Mouse (Mus musculus): ENCODE measurements around the gene Slc3a2. TPM values are rescaled to one million over a fixed set of nuclear protein-coding genes. Genes with fewer than 3 reads are reported as not detected.
"Not testable (repeated sequence)": the region's sequence is repeated elsewhere in the genome, so short reads cannot be mapped to it uniquely, and the experiment has no call there.

Slc3a2 gene
- polyA plus RNA-seq, 1 experiment from 2014 or later, result 118 TPM

- Histone ChIP-seq H3K4me2 (peak overlapping the region; percentile 52), H3K9me3 (no peaks in the 10 kb centered on the region), H3K4me1 (peaks cover 29% of the 10 kb centered on the region), H3K4me3 (peak overlapping the region; percentile 75), H3K36me3 (peaks cover 23% of the 10 kb centered on the region), H3K27ac (no peak overlapping the region; the same call in 1 of the 2 replicates), H3K27me3 (no peaks in the 10 kb centered on the region), H3K9ac (no peak overlapping the region)
- ATAC-seq (ENCODE audit: insufficient number of reproducible peaks, low FRiP score, low TSS enrichment, low read depth), result no peak
- 42% methylated on average over 4 of the region's 4 CpGs for WGBS
These were observed 2.0 kb upstream of the Slc3a2 start for GRCm38 (mm10) chr19:8725081-8725613.

- no peaks in the 10 kb centered on the region for H3K27me3 ChIP-seq
- no peak for ATAC-seq (ENCODE audit: insufficient number of reproducible peaks, low FRiP score, low TSS enrichment, low read depth)
- H3K4me3 ChIP-seq, result peak overlapping the region; percentile 75
- no peaks in the 10 kb centered on the region for H3K9me3 ChIP-seq
- 1% methylated on average over 2 of the region's 2 CpGs for WGBS
- H3K9ac ChIP-seq, result peak overlapping the region; percentile 89
- H3K27ac ChIP-seq, result peak overlapping the region; percentile 90
- peaks cover 23% of the 10 kb centered on the region for H3K36me3 ChIP-seq
- H3K4me1 ChIP-seq, result peaks cover 29% of the 10 kb centered on the region
- peak overlapping the region; percentile 52 for H3K4me2 ChIP-seq
These were observed 1.2 kb upstream of the Slc3a2 start for GRCm38 (mm10) chr19:8724392-8724791.

- Histone ChIP-seq H3K4me3 (peak overlapping the region; percentile 75), H3K9ac (peak overlapping the region; percentile 89), H3K27ac (peak overlapping the region; percentile 90), H3K4me2 (peak overlapping the region; percentile 52), H3K36me3 (peaks cover 23% of the 10 kb centered on the region), H3K4me1 (peaks cover 29% of the 10 kb centered on the region), H3K27me3 (no peaks in the 10 kb centered on the region), H3K9me3 (no peaks in the 10 kb centered on the region)
- no peak for ATAC-seq (ENCODE audit: insufficient number of reproducible peaks, low FRiP score, low TSS enrichment, low read depth)
- WGBS, result 0% methylated on average over 20 of the region's 20 CpGs
These were observed 591 bp upstream of the Slc3a2 start for GRCm38 (mm10) chr19:8723574-8724346.

- Histone ChIP-seq H3K9ac (peak overlapping the region; percentile 79), H3K27me3 (no peaks in the 10 kb centered on the region), H3K4me1 (peaks cover 29% of the 10 kb centered on the region), H3K9me3 (no peaks in the 10 kb centered on the region), H3K4me2 (peak overlapping the region; percentile 58), H3K27ac (peak overlapping the region; percentile 97), H3K4me3 (peak overlapping the region; percentile 75), H3K36me3 (peaks cover 23% of the 10 kb centered on the region)
- ATAC-seq (ENCODE audit: insufficient number of reproducible peaks, low FRiP score, low TSS enrichment, low read depth), result no peak
- WGBS, result under 1% methylated on average over 5 of the region's 5 CpGs
These were observed 636 bp downstream of the Slc3a2 start for GRCm38 (mm10) chr19:8722559-8722906.

- WGBS, result 35% methylated on average over 4 of the region's 4 CpGs
- H3K27ac ChIP-seq, result no peak overlapping the region; the same call in 1 of the 2 replicates
- H3K4me3 ChIP-seq, result peak overlapping the region; percentile 75
- H3K9me3 ChIP-seq, result no peaks in the 10 kb centered on the region
- no peak for ATAC-seq (ENCODE audit: insufficient number of reproducible peaks, low FRiP score, low TSS enrichment, low read depth)
- H3K4me2 ChIP-seq, result peak overlapping the region; percentile 58
- H3K27me3 ChIP-seq, result no peaks in the 10 kb centered on the region
- H3K4me1 ChIP-seq, result peaks cover 29% of the 10 kb centered on the region
- H3K36me3 ChIP-seq, result peaks cover 23% of the 10 kb centered on the region
- H3K9ac ChIP-seq, result no peak overlapping the region; the same call in 1 of the 2 replicates
These were observed 1.1 kb downstream of the Slc3a2 start for GRCm38 (mm10) chr19:8722021-8722420.

GRCm38 (mm10) chr19:8721378-8721777, 1.8 kb downstream of the Slc3a2 start:
- no peak for ATAC-seq (ENCODE audit: insufficient number of reproducible peaks, low FRiP score, low TSS enrichment, low read depth)
- Histone ChIP-seq H3K9me3 (no peaks in the 10 kb centered on the region), H3K4me2 (no peak overlapping the region), H3K9ac (no peak overlapping the region), H3K4me3 (no peak overlapping the region), H3K4me1 (peaks cover 25% of the 10 kb centered on the region), H3K27ac (no peak overlapping the region), H3K27me3 (no peaks in the 10 kb centered on the region), H3K36me3 (peaks cover 19% of the 10 kb centered on the region)
- 68% methylated on average over 1 of the region's 1 CpGs for WGBS

GRCm38 (mm10) chr19:8719037-8719436, 4.1 kb downstream of the Slc3a2 start:
- not testable (repeated sequence) for H3K36me3 ChIP-seq; H3K27ac ChIP-seq; H3K27me3 ChIP-seq; H3K9me3 ChIP-seq; ATAC-seq (ENCODE audit: insufficient number of reproducible peaks, low FRiP score, low TSS enrichment, low read depth); H3K4me2 ChIP-seq; H3K4me3 ChIP-seq; H3K9ac ChIP-seq
- peaks cover 14% of the 10 kb centered on the region for H3K4me1 ChIP-seq

- H3K36me3 ChIP-seq, result no peaks in the 10 kb centered on the region
- no peak overlapping the region for H3K4me2 ChIP-seq
- no peaks in the 10 kb centered on the region for H3K9me3 ChIP-seq
- H3K9ac ChIP-seq, result no peak overlapping the region
- WGBS, result 76% methylated on average over 3 of the region's 3 CpGs
- H3K4me1 ChIP-seq, result peaks cover 16% of the 10 kb centered on the region
- H3K4me3 ChIP-seq, result no peak overlapping the region
- no peak overlapping the region for H3K27ac ChIP-seq
- no peak for ATAC-seq (ENCODE audit: insufficient number of reproducible peaks, low FRiP score, low TSS enrichment, low read depth)
- no peaks in the 10 kb centered on the region for H3K27me3 ChIP-seq
These were observed 4.8 kb downstream of the Slc3a2 start for GRCm38 (mm10) chr19:8718357-8718756.

- Histone ChIP-seq H3K36me3 (no peaks in the 10 kb centered on the region), H3K27ac (no peak overlapping the region), H3K9ac (no peak overlapping the region), H3K9me3 (no peaks in the 10 kb centered on the region), H3K4me2 (no peak overlapping the region), H3K4me3 (no peak overlapping the region), H3K4me1 (peaks cover 19% of the 10 kb centered on the region), H3K27me3 (no peaks in the 10 kb centered on the region)
- no peak for ATAC-seq (ENCODE audit: insufficient number of reproducible peaks, low FRiP score, low TSS enrichment, low read depth)
- WGBS, result 70% methylated on average over 10 of the region's 10 CpGs
These were observed 6.2 kb downstream of the Slc3a2 start for GRCm38 (mm10) chr19:8716767-8717475.

- peaks cover 20% of the 10 kb centered on the region for H3K4me1 ChIP-seq
- H3K4me2 ChIP-seq, result no peak overlapping the region
- H3K27me3 ChIP-seq, result no peaks in the 10 kb centered on the region
- H3K4me3 ChIP-seq, result no peak overlapping the region
- 72% methylated on average over 10 of the region's 10 CpGs for WGBS
- H3K36me3 ChIP-seq, result peaks cover 3% of the 10 kb centered on the region; the same call in 1 of the 2 replicates
- H3K9ac ChIP-seq, result no peak overlapping the region
- no peaks in the 10 kb centered on the region for H3K9me3 ChIP-seq
- no peak overlapping the region for H3K27ac ChIP-seq
- ATAC-seq (ENCODE audit: insufficient number of reproducible peaks, low FRiP score, low TSS enrichment, low read depth), result no peak
These were observed 7.1 kb downstream of the Slc3a2 start for GRCm38 (mm10) chr19:8715868-8716766.

GRCm38 (mm10) chr19:8714653-8715481, 8.3 kb downstream of the Slc3a2 start:
- Histone ChIP-seq H3K36me3 (peaks cover 13% of the 10 kb centered on the region), H3K4me2 (no peak overlapping the region), H3K4me3 (no peak overlapping the region), H3K27ac (no peak overlapping the region), H3K4me1 (peaks cover 27% of the 10 kb centered on the region), H3K9ac (no peak overlapping the region), H3K27me3 (no peaks in the 10 kb centered on the region), H3K9me3 (no peaks in the 10 kb centered on the region)
- no peak for ATAC-seq (ENCODE audit: insufficient number of reproducible peaks, low FRiP score, low TSS enrichment, low read depth)
- 68% methylated on average over 10 of the region's 10 CpGs for WGBS
